Mouse (Mus musculus) kidney, adult 18-20 months (tissue): Measurements from ENCODE around the gene Zfp853.

Experiments used
- DNase-seq: peaks from one replicate; pipeline ENCODE4 v3.0.0; 2021

Zfp853 gene

GRCm38 (mm10) chr5:143293404-143293803, at the start of gene Zfp853:
Zfp853 (minus strand) TSS chr5:143293623.
- DNase-seq: no peak

- DNase-seq: no peak
Observed at GRCm38 (mm10) chr5:143339603-143340002, 46.2 kb upstream of the Zfp853 start.

- DNase-seq: no peak
Observed at GRCm38 (mm10) chr5:143336559-143336958, 43.1 kb upstream of the Zfp853 start.

GRCm38 (mm10) chr5:143335089-143335460, 41.7 kb upstream of the Zfp853 start:
- DNase-seq: no peak

- no peak for DNase-seq
Observed at GRCm38 (mm10) chr5:143334418-143335088, 41.1 kb upstream of the Zfp853 start.

- peak; percentile 77 for DNase-seq
Observed at GRCm38 (mm10) chr5:143333872-143334271, 40.4 kb upstream of the Zfp853 start.

GRCm38 (mm10) chr5:143328690-143329495, 35.5 kb upstream of the Zfp853 start, which contains the start of gene Zdhhc4:
Zdhhc4 (minus strand) TSS chr5:143329256.
- peak; percentile 93 for DNase-seq

- DNase-seq: peak; percentile 37
Observed at GRCm38 (mm10) chr5:143317288-143317610, 23.8 kb upstream of the Zfp853 start.

- DNase-seq: no peak
Observed at GRCm38 (mm10) chr5:143316605-143317287, 23.3 kb upstream of the Zfp853 start.

GRCm38 (mm10) chr5:143315514-143315888, 22.1 kb upstream of the Zfp853 start:
- no peak for DNase-seq

- DNase-seq: peak; percentile 93
Observed at GRCm38 (mm10) chr5:143314730-143315513, 21.5 kb upstream of the Zfp853 start, which contains the start of gene E130309D02Rik. E130309D02Rik (minus strand) TSS chr5:143315360.

GRCm38 (mm10) chr5:143314183-143314729, 20.8 kb upstream of the Zfp853 start:
- DNase-seq: no peak

- peak; percentile 83 for DNase-seq
Observed at GRCm38 (mm10) chr5:143311886-143312285, 18.5 kb upstream of the Zfp853 start.

GRCm38 (mm10) chr5:143309916-143310315, 16.5 kb upstream of the Zfp853 start:
- DNase-seq: no peak

- no peak for DNase-seq
Observed at GRCm38 (mm10) chr5:143308825-143309224, 15.4 kb upstream of the Zfp853 start.

- peak; percentile 23 for DNase-seq
Observed at GRCm38 (mm10) chr5:143304251-143304650, 10.8 kb upstream of the Zfp853 start.

- peak; percentile 18 for DNase-seq
Observed at GRCm38 (mm10) chr5:143301296-143301695, 7.9 kb upstream of the Zfp853 start.

- peak; percentile 72 for DNase-seq
Observed at GRCm38 (mm10) chr5:143299686-143300085, 6.3 kb upstream of the Zfp853 start.

- DNase-seq: no peak
Observed at GRCm38 (mm10) chr5:143298391-143298790, 5.0 kb upstream of the Zfp853 start.

- no peak for DNase-seq
Observed at GRCm38 (mm10) chr5:143297986-143298385, 4.6 kb upstream of the Zfp853 start.

- DNase-seq: no peak
Observed at GRCm38 (mm10) chr5:143295330-143295729, 1.9 kb upstream of the Zfp853 start.

GRCm38 (mm10) chr5:143294862-143295261, 1.4 kb upstream of the Zfp853 start:
- no peak for DNase-seq

- DNase-seq: no peak
Observed at GRCm38 (mm10) chr5:143292879-143293278, 544 bp downstream of the Zfp853 start.
